Mouse (Mus musculus): ENCODE results near the gene Furin.

Furin gene

GRCm38 (mm10) chr7:80405188-80405695, at the start of gene Furin:
TSS of gene Furin (minus strand) at chr7:80405436.
- no peak for DNase-seq (ENCODE audit: low read depth)

- peak; percentile 69 for DNase-seq (ENCODE audit: low read depth)
Measured at GRCm38 (mm10) chr7:80454786-80455185, 49.5 kb upstream of the Furin start.

- no peak for DNase-seq (ENCODE audit: low read depth)
Measured at GRCm38 (mm10) chr7:80453997-80454396, 48.8 kb upstream of the Furin start.

- no peak for DNase-seq (ENCODE audit: low read depth)
Measured at GRCm38 (mm10) chr7:80453121-80453520, 47.9 kb upstream of the Furin start.

- DNase-seq (ENCODE audit: low read depth): no peak
Measured at GRCm38 (mm10) chr7:80452241-80452640, 47.0 kb upstream of the Furin start.

GRCm38 (mm10) chr7:80451550-80452232, 46.5 kb upstream of the Furin start:
- DNase-seq (ENCODE audit: low read depth): no peak

- no peak for DNase-seq (ENCODE audit: low read depth)
Measured at GRCm38 (mm10) chr7:80450354-80450753, 45.1 kb upstream of the Furin start.

GRCm38 (mm10) chr7:80449620-80450091, 44.4 kb upstream of the Furin start:
- peak; percentile 85 for DNase-seq (ENCODE audit: low read depth)

- DNase-seq (ENCODE audit: low read depth): no peak
Measured at GRCm38 (mm10) chr7:80447336-80447735, 42.1 kb upstream of the Furin start.

GRCm38 (mm10) chr7:80446221-80446878, 41.1 kb upstream of the Furin start:
- DNase-seq (ENCODE audit: low read depth): no peak

- peak; percentile 79 for DNase-seq (ENCODE audit: low read depth)
Measured at GRCm38 (mm10) chr7:80445492-80445891, 40.3 kb upstream of the Furin start.

GRCm38 (mm10) chr7:80444401-80445249, 39.4 kb upstream of the Furin start:
- peak; percentile 78 for DNase-seq (ENCODE audit: low read depth)

- no peak for DNase-seq (ENCODE audit: low read depth)
Measured at GRCm38 (mm10) chr7:80443124-80443523, 37.9 kb upstream of the Furin start.

GRCm38 (mm10) chr7:80441986-80442904, 37.0 kb upstream of the Furin start:
- DNase-seq (ENCODE audit: low read depth): peak; percentile 69

GRCm38 (mm10) chr7:80440685-80441084, 35.4 kb upstream of the Furin start:
- no peak for DNase-seq (ENCODE audit: low read depth)

- DNase-seq (ENCODE audit: low read depth): no peak
Measured at GRCm38 (mm10) chr7:80439789-80440488, 34.7 kb upstream of the Furin start.

GRCm38 (mm10) chr7:80439032-80439760, 34.0 kb upstream of the Furin start:
- DNase-seq (ENCODE audit: low read depth): no peak

- peak; percentile 68 for DNase-seq (ENCODE audit: low read depth)
Measured at GRCm38 (mm10) chr7:80436571-80436970, 31.3 kb upstream of the Furin start.

- peak; percentile 93 for DNase-seq (ENCODE audit: low read depth)
Measured at GRCm38 (mm10) chr7:80435594-80435993, 30.4 kb upstream of the Furin start.

- DNase-seq (ENCODE audit: low read depth): no peak
Measured at GRCm38 (mm10) chr7:80429661-80430060, 24.4 kb upstream of the Furin start.

Measured in 416B (cell line).